Mouse (Mus musculus): Measurements from ENCODE around the gene Fyb. TPM values are rescaled to one million over a fixed set of nuclear protein-coding genes. Genes with fewer than 3 reads are reported as not detected.
A peak's percentile ranks its signal among the peaks of the same experiment; 100 is the strongest.

Gene Fyb
- polyA plus RNA-seq, 1 experiment = 103 TPM

DNA sequence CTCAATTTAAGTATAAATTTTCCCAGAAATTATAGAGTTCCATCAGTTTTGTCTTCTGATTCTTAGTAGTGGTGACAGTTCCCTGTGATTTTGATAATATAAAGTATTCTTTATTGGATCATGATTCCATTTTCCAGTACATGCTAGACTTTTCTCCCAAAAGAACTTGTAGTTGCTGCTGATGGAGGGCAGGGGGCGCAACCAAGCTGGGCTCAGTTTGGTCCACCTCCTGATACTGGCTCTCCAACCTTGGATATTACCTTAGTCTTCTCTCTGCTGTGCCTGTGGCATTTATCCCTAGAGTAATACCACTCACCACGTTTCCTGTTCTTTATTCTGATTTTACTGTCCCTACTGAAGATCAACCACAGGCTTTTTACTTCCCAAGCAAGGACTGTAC is 179.5 kb downstream of the Fyb start:
- TF ChIP-seq POLR2A (IDR thresholded peaks at IDR 0.05; ENCODE audit: control insufficient read depth, low read depth, low read length) (no peak), CTCF (IDR thresholded peaks at IDR 0.05; ENCODE audit: control insufficient read depth, insufficient read depth, insufficient replicate concordance, low read depth, low read length) (peak; percentile 35; the same call in 1 of the 2 replicates)
- H3K36me3 ChIP-seq (ENCODE audit: control insufficient read depth, insufficient read depth, low read length) = no peaks in the 10 kb centered on the region

DNA sequence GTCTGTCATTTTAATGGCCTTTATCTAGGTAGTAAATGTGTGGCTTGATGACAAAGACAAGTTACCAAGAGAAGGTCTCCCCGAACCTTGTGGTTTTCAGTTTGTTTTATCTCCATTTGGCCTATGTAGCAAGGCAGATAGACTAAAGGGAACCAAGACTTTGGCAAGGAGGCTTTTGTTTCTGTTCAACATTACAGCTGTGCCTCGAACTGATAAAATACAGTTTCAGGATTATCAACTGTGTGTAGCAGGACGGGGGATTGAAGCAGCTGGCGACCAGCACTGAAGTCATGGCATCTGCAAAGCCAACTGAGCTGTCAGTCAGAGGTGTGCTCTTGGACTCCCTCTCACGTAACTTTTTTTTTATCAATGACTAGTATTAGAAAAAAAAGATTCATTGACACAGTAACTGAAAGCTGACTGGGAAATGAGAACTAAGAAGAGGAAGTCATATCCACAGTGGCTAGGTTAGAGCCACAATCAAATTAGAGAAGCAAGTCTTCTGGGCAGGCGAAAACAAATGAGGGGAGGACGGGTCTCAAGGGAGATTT is 182.8 kb downstream of the Fyb start:
- no peaks in the 10 kb centered on the region for H3K27me3 ChIP-seq (ENCODE audit: control insufficient read depth, insufficient read depth, low read length)
- no peak overlapping the region for H3K27ac ChIP-seq (ENCODE audit: control insufficient read depth, insufficient read depth, low read depth, low read length)
- no peak for TF ChIP-seq CTCF (IDR thresholded peaks at IDR 0.05; ENCODE audit: control insufficient read depth, insufficient read depth, insufficient replicate concordance, low read depth, low read length)
- no peak for TF ChIP-seq POLR2A (IDR thresholded peaks at IDR 0.05; ENCODE audit: control insufficient read depth, low read depth, low read length)
- no peaks in the 10 kb centered on the region for H3K36me3 ChIP-seq (ENCODE audit: control insufficient read depth, insufficient read depth, low read length)
- H3K4me1 ChIP-seq (ENCODE audit: control insufficient read depth, insufficient read depth, low read length) = peaks cover 4% of the 10 kb centered on the region
- no peak overlapping the region for H3K4me3 ChIP-seq (ENCODE audit: control insufficient read depth, low read depth, low read length)

More for the DNA sequence above, 179.5 kb downstream of the Fyb start:
- H3K27me3 ChIP-seq (ENCODE audit: control insufficient read depth, insufficient read depth, low read length) = no peaks in the 10 kb centered on the region
- no peak overlapping the region for H3K27ac ChIP-seq (ENCODE audit: control insufficient read depth, insufficient read depth, low read depth, low read length)
- H3K4me3 ChIP-seq (ENCODE audit: control insufficient read depth, low read depth, low read length) = no peak overlapping the region
- no peaks in the 10 kb centered on the region for H3K4me1 ChIP-seq (ENCODE audit: control insufficient read depth, insufficient read depth, low read length)

DNA sequence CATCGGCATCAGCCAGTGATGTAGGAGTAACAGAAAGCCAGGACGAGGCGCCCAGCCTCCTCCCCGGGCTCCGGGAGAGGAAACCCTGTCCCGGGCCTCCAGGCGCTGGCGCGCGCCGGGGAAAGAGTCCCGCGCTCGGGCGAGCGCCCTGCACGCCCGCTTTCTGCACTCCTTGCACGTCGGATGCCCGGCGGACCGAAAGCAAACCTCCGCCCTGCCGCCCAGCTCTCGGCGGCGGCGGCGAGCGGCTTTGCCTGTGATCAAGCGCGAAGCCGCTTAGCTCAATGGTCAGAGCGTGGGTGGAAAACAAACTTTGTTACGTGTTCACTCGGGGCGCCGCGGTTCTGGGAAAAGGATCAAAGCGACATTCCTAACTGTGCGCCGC is 184.9 kb downstream of the Fyb start:
- Histone ChIP-seq H3K27me3 (ENCODE audit: control insufficient read depth, insufficient read depth, low read length) (no peaks in the 10 kb centered on the region), H3K27ac (ENCODE audit: control insufficient read depth, insufficient read depth, low read depth, low read length) (peak overlapping the region; percentile 57; the same call in 1 of the 2 replicates), H3K36me3 (ENCODE audit: control insufficient read depth, insufficient read depth, low read length) (no peaks in the 10 kb centered on the region), H3K4me3 (ENCODE audit: control insufficient read depth, low read depth, low read length) (peak overlapping the region; percentile 93), H3K4me1 (ENCODE audit: control insufficient read depth, insufficient read depth, low read length) (peaks cover 4% of the 10 kb centered on the region)
- no peak for TF ChIP-seq POLR2A (IDR thresholded peaks at IDR 0.05; ENCODE audit: control insufficient read depth, low read depth, low read length)
- no peak for TF ChIP-seq CTCF (IDR thresholded peaks at IDR 0.05; ENCODE audit: control insufficient read depth, insufficient read depth, insufficient replicate concordance, low read depth, low read length)

DNA sequence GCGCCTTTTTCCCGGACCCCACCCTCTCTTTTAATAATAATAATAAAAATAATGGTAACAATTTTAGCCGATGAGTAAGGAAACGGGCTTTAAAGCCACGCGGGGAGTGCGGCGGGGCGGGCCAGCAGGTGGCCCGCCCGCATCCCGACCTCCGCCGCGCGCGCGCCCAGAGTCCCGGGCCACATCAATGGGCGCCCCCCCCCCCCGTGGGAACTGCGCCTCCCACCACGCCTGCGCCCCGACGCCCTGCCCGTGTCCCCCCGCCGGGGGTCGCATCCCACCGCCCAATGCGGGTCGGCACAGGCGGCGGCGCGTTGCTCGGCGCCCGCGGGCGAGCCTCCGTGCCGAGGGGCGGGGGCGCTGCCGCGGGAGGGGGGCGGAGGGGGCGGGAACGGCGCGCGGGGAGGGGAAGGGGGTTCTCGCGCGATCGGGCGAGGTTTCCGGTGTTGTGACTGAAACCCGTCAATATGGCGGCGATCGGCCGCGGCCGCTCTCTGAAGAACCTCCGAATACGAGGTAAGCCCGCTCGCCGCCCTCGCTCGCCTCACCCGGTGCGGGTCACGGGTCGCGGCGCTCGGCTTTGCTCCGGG is 185.4 kb downstream of the Fyb start, which contains the start of gene Rictor:
TSS of gene Rictor (plus strand) at position 444 of the 590 bp plus-strand sequence.
- Histone ChIP-seq H3K36me3 (ENCODE audit: control insufficient read depth, insufficient read depth, low read length) (no peaks in the 10 kb centered on the region), H3K4me1 (ENCODE audit: control insufficient read depth, insufficient read depth, low read length) (peaks cover 4% of the 10 kb centered on the region), H3K4me3 (ENCODE audit: control insufficient read depth, low read depth, low read length) (peak within 1 kb of the TSS; percentile 93), H3K27ac (ENCODE audit: control insufficient read depth, insufficient read depth, low read depth, low read length) (peak within 1 kb of the TSS; percentile 82), H3K27me3 (ENCODE audit: control insufficient read depth, insufficient read depth, low read length) (no peaks in the 10 kb centered on the region)
- TF ChIP-seq POLR2A (IDR thresholded peaks at IDR 0.05; ENCODE audit: control insufficient read depth, low read depth, low read length) = peak; percentile 66
- no peak for TF ChIP-seq CTCF (IDR thresholded peaks at IDR 0.05; ENCODE audit: control insufficient read depth, insufficient read depth, insufficient replicate concordance, low read depth, low read length)

DNA sequence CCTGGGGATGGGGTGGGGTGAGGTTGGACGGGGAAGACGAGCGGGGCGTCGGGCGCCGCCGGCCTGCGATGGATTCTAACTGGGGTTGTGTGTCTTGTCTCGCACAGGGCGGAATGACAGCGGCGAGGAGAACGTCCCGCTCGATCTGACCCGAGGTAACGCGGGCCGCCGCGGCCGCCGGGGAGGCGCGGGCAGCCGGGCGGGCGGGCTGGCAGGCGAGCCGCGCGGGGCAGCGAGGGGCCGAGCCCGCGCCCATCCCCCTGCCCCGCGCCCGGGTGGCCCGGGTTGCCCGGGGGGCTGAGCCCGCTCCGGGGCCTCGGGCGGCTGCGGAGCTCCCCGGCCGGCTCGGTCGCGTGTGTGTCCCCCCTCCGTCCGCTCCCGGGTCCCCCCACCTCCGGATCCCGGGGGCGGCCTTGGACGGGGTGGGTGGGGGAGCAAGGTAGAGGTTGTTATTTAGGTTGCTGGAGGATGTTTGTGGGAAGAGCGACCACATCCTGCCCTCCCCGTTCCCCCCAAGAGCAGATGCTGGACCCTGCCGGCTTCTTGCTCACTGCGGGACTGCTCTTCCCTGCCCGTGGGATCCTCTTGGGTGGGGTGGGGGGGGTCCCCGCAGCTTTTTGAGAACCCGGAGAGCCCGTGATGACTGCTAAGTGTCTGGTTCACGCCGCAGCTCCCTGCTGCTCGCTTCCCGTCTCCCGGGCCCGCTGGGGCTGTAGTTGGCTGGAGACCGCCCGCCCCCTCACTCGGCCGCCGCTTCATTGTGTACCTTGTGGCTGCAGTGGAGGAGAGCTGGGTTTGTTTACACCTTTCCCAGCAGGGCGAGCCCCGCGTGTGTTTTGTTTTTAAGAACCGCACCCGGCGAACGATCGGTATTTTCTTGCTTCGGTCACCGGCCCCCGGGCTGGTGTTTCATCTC is 186.1 kb downstream of the Fyb start:
- peaks cover 4% of the 10 kb centered on the region for H3K4me1 ChIP-seq (ENCODE audit: control insufficient read depth, insufficient read depth, low read length)
- H3K27ac ChIP-seq (ENCODE audit: control insufficient read depth, insufficient read depth, low read depth, low read length) = peak overlapping the region; percentile 82
- no peaks in the 10 kb centered on the region for H3K36me3 ChIP-seq (ENCODE audit: control insufficient read depth, insufficient read depth, low read length)
- TF ChIP-seq POLR2A (IDR thresholded peaks at IDR 0.05; ENCODE audit: control insufficient read depth, low read depth, low read length) = peak; percentile 23; the same call in 1 of the 2 replicates
- TF ChIP-seq CTCF (IDR thresholded peaks at IDR 0.05; ENCODE audit: control insufficient read depth, insufficient read depth, insufficient replicate concordance, low read depth, low read length) = no peak
- H3K4me3 ChIP-seq (ENCODE audit: control insufficient read depth, low read depth, low read length) = peak overlapping the region; percentile 92
- H3K27me3 ChIP-seq (ENCODE audit: control insufficient read depth, insufficient read depth, low read length) = no peaks in the 10 kb centered on the region

DNA sequence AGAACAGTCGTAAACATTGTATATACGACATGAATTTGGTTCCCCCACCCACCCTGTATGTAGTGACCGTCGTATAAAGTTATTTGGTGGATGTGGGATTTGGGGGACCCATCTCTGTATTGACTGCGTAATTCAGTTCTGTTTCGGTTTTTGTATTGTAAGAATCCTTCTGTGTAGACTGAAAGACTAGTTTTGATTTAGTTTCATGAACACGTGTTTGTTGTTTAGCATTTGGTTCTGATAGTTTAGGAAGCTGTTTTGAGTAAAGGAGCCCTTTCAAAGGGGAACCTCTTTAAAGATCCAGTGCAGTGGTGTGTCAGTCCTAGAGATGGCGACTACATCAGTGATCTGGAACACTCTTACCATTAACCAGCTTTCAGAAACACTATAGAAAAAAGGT is 187.0 kb downstream of the Fyb start:
- no peaks in the 10 kb centered on the region for H3K27me3 ChIP-seq (ENCODE audit: control insufficient read depth, insufficient read depth, low read length)
- H3K4me1 ChIP-seq (ENCODE audit: control insufficient read depth, insufficient read depth, low read length) = peaks cover 4% of the 10 kb centered on the region
- no peak overlapping the region for H3K27ac ChIP-seq (ENCODE audit: control insufficient read depth, insufficient read depth, low read depth, low read length)
- TF ChIP-seq POLR2A (IDR thresholded peaks at IDR 0.05; ENCODE audit: control insufficient read depth, low read depth, low read length) (no peak), CTCF (IDR thresholded peaks at IDR 0.05; ENCODE audit: control insufficient read depth, insufficient read depth, insufficient replicate concordance, low read depth, low read length) (no peak)
- no peaks in the 10 kb centered on the region for H3K36me3 ChIP-seq (ENCODE audit: control insufficient read depth, insufficient read depth, low read length)
- H3K4me3 ChIP-seq (ENCODE audit: control insufficient read depth, low read depth, low read length) = peak overlapping the region; percentile 92; the same call in 1 of the 2 replicates

DNA sequence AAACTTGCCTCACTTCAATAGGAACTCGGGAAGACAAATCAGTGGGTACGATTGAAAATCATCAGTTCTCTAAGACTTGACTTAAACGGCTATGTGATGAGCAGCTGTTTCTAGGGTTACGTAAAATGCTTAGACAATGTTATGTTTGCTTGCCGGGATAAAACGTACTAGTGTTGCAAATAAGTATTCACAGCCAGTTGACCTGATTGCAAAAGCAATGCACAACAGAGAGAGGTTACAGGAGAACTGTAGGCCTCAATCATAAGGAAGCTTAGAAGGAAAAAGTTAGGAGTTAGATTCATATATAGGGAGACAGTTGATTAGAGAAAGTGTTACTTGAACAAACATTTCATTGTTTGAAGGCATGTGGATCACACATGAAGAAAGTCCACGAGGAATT is 187.7 kb downstream of the Fyb start:
- no peaks in the 10 kb centered on the region for H3K27me3 ChIP-seq (ENCODE audit: control insufficient read depth, insufficient read depth, low read length)
- no peaks in the 10 kb centered on the region for H3K36me3 ChIP-seq (ENCODE audit: control insufficient read depth, insufficient read depth, low read length)
- no peak for TF ChIP-seq POLR2A (IDR thresholded peaks at IDR 0.05; ENCODE audit: control insufficient read depth, low read depth, low read length)
- no peak for TF ChIP-seq CTCF (IDR thresholded peaks at IDR 0.05; ENCODE audit: control insufficient read depth, insufficient read depth, insufficient replicate concordance, low read depth, low read length)
- peaks cover 8% of the 10 kb centered on the region for H3K4me1 ChIP-seq (ENCODE audit: control insufficient read depth, insufficient read depth, low read length)
- no peak overlapping the region for H3K4me3 ChIP-seq (ENCODE audit: control insufficient read depth, low read depth, low read length)
- H3K27ac ChIP-seq (ENCODE audit: control insufficient read depth, insufficient read depth, low read depth, low read length) = no peak overlapping the region

All from testis, adult 2 months (tissue).